19 mouse cellular contexts compared by ENCODE assay signal in genomic region chr2:58194422-58195115, GRCm38 (mm10). TPM values are rescaled to one million over a fixed set of nuclear protein-coding genes. Genes with fewer than 3 reads are reported as not detected.
DNase-seq lines count a peak whose midpoint lies in the region; ATAC-seq and TF ChIP-seq lines count a peak whose summit lies in the region.
"Had no signal": no experiment of that assay in that cellular context is flagged by ENCODE, and none has a peak within 500 bp of the region (broad histone marks: within the 10 kb centered on the region; RNA-seq: fewer than 3 reads in every experiment).

No protein-coding gene starts in this region.

- no peak overlapping the region for H3K27ac ChIP-seq in hindbrain, postnatal 0 days
- H3K27ac ChIP-seq: embryonic facial prominence, embryonic 12.5 days; forebrain, embryonic 10.5 days; liver, embryonic 15.5 days; midbrain, embryonic 12.5 days; neural tube, embryonic 15.5 days had no signal

- H3K9ac ChIP-seq in hindbrain, postnatal 0 days (replicated peaks; ENCODE audit: low read length), result no peak overlapping the region
- H3K9ac ChIP-seq: embryonic facial prominence, embryonic 12.5 days; liver, embryonic 15.5 days; midbrain, embryonic 12.5 days; neural tube, embryonic 15.5 days had no signal

- no peak for TF ChIP-seq POLR2A in lung, adult 2 months (IDR thresholded peaks at IDR 0.05; ENCODE audit: borderline replicate concordance, extremely low read depth, low read depth, low read length)

- H3K27me3 ChIP-seq in splenic B cell, adult 2 months (ENCODE audit: control insufficient read depth, insufficient read depth, low read length, poor library complexity, severe bottlenecking), result no peaks in the 10 kb centered on the region
- no peaks in the 10 kb centered on the region for H3K27me3 ChIP-seq in hindbrain, postnatal 0 days (ENCODE audit: insufficient read depth, low read length)
- H3K27me3 ChIP-seq: embryonic facial prominence, embryonic 12.5 days; liver, embryonic 15.5 days; midbrain, embryonic 12.5 days; neural tube, embryonic 15.5 days had no signal

- ATAC-seq in activated CD4-positive, CD25-positive, alpha-beta regulatory T cell, adult 4 months, result peak; percentile 37
- no peak for ATAC-seq in hindbrain, postnatal 0 days

- 64% methylated on average over 10 of the region's 10 CpGs for WGBS in lung, adult 2 months
- WGBS in hindbrain, postnatal 0 days, result 85% methylated on average over 10 of the region's 10 CpGs

- no peak overlapping the region for H3K4me2 ChIP-seq in hindbrain, postnatal 0 days (ENCODE audit: low read depth, low read length)
- H3K4me2 ChIP-seq: embryonic facial prominence, embryonic 12.5 days; liver, embryonic 15.5 days; midbrain, embryonic 12.5 days; neural tube, embryonic 15.5 days had no signal

- no peaks in the 10 kb centered on the region for H3K36me3 ChIP-seq in splenic B cell, adult 2 months (ENCODE audit: control insufficient read depth, insufficient read depth, low read length, poor library complexity, severe bottlenecking)
- no peaks in the 10 kb centered on the region for H3K36me3 ChIP-seq in hindbrain, postnatal 0 days (ENCODE audit: insufficient read depth, low read length)
- H3K36me3 ChIP-seq: embryonic facial prominence, embryonic 12.5 days; forebrain, embryonic 10.5 days; G1E; liver, embryonic 15.5 days; midbrain, embryonic 12.5 days; neural tube, embryonic 15.5 days had no signal

- DNase-seq in kidney, adult 18-20 months, result peak; percentile 35
- no peak for DNase-seq in kidney, adult 11 months
- DNase-seq in lung, adult 2 months, result no peak
- no peak for DNase-seq in lung, postnatal 36 days
- DNase-seq in splenic B cell, adult 2 months (ENCODE audit: low read depth, low spot score), result peak; percentile 57
- DNase-seq in hindbrain, postnatal 0 days (ENCODE audit: low spot score), result no peak
- DNase-seq: B cell, adult 2 months; cerebellum, adult 18-20 months; gastrocnemius, postnatal 10 days; heart, adult 18-20 months; layer of hippocampus, adult 9-11 months; thymus, postnatal 4 days had no signal

- no peaks in the 10 kb centered on the region for H3K9me3 ChIP-seq in hindbrain, postnatal 0 days (ENCODE audit: low read length)
- H3K9me3 ChIP-seq: embryonic facial prominence, embryonic 12.5 days; forebrain, embryonic 10.5 days; liver, embryonic 15.5 days; midbrain, embryonic 12.5 days; neural tube, embryonic 15.5 days had no signal

- no peak for TF ChIP-seq CTCF in lung, adult 2 months (IDR thresholded peaks at IDR 0.05; ENCODE audit: insufficient read depth, low read length)
- no peak for TF ChIP-seq CTCF in hindbrain, postnatal 0 days (IDR thresholded peaks at IDR 0.05; ENCODE audit: low read depth)

- H3K4me3 ChIP-seq in lung, adult 2 months (replicated peaks; ENCODE audit: extremely low read depth, low read depth, low read length), result peak overlapping the region; percentile 56
- H3K4me3 ChIP-seq in hindbrain, postnatal 0 days (ENCODE audit: low read length), result no peak overlapping the region
- H3K4me3 ChIP-seq: embryonic facial prominence, embryonic 12.5 days; forebrain, embryonic 10.5 days; liver, embryonic 15.5 days; midbrain, embryonic 12.5 days; neural tube, embryonic 15.5 days had no signal

- H3K4me1 ChIP-seq in lung, adult 2 months (ENCODE audit: control insufficient read depth, insufficient read depth, low read length), result peaks cover 1% of the 10 kb centered on the region; the same call in 1 of the 2 replicates
- no peaks in the 10 kb centered on the region for H3K4me1 ChIP-seq in hindbrain, postnatal 0 days (ENCODE audit: insufficient read depth, low read length)
- H3K4me1 ChIP-seq: embryonic facial prominence, embryonic 12.5 days; forebrain, embryonic 10.5 days; liver, embryonic 15.5 days; midbrain, embryonic 12.5 days; neural tube, embryonic 15.5 days had no signal

RNA-seq across cellular contexts. Expression of gene Cytip, which starts 0.8 kb away (rescaled TPM):
- 65.8 and 71.2 TPM in 2 replicates for polyA plus RNA-seq in lung, adult 2 months (2012; rRNA removed)
- 100 to 1,000 TPM; 474 to 522 TPM for polyA plus RNA-seq in activated CD4-positive, CD25-positive, alpha-beta regulatory T cell, adult 4 months (2017; shearing (Covaris generic))
- total RNA-seq in hindbrain, postnatal 0 days (2014; rRNA removed), result 0.11 TPM in 1 of 2 replicates, not detected in the other
- polyA plus RNA-seq in hindbrain, postnatal 0 days (2015; fragmentation: Nextera tagmentation; extraction: Ambion mirVana), result 0.24 and 0.49 TPM in 2 replicates
- polyA plus RNA-seq: G1E had no signal

Comparison
In these comparisons a context has a peak if more than half of its experiments do, and no peak if none do; other contexts are left out.
1. DNase-seq: peak in kidney, adult 18-20 months (single experiment) and splenic B cell, adult 2 months (single experiment); none in kidney, adult 11 months (single experiment), lung, adult 2 months (single experiment), lung, postnatal 36 days (single experiment) and hindbrain, postnatal 0 days (single experiment).
2. RNA of gene Cytip, which starts 0.8 kb away (polyA plus RNA-seq): 474 to 522 TPM in activated CD4-positive, CD25-positive, alpha-beta regulatory T cell, adult 4 months and 65.8 to 71.2 TPM in lung, adult 2 months; 0.24 to 0.49 TPM in hindbrain, postnatal 0 days; every median in the first group is over 10 times any median in the second.